Mouse (Mus musculus): Measurements from ENCODE around the gene Ifnar1. TPM values are rescaled to one million over a fixed set of nuclear protein-coding genes. Genes with fewer than 3 reads are reported as not detected.

Ifnar1 gene
- polyA plus RNA-seq (2021; fragmentation: Nextera tagmentation) = 13.3 and 16.0 TPM in 2 replicates
- long read RNA-seq, experiment 1, transcript Ifnar1-205 (2 exons, 2,234 nt) = minor isoform, 7 of 82 reads
- long read RNA-seq, experiment 1, transcript Ifnar1-201 (11 exons, 3,909 nt) = major isoform, 46 of 82 reads
- long read RNA-seq, experiment 1, partial matches to known transcripts = 15 of 82 reads
- long read RNA-seq, experiment 1, other reads (novel, unspliced or antisense) = 10 of 82 reads
- long read RNA-seq, experiment 2, transcript Ifnar1-201 (11 exons, 3,909 nt) = major isoform, 6 of 15 reads
- long read RNA-seq, experiment 2, partial matches to known transcripts = 2 of 15 reads
- long read RNA-seq, experiment 2, other reads (novel, unspliced or antisense) = 4 of 15 reads

GRCm38 (mm10) chr16:91484808-91485700 is at the start of gene Ifnar1:
Gene Ifnar1 (plus strand): TSS chr16:91485238.

GRCm38 (mm10) chr16:91546836-91547741 is 62.1 kb downstream of the Ifnar1 start, which contains the start of gene Ifngr2:
Gene Ifngr2 (plus strand): TSS chr16:91547072.

Other genes starting within 250 kb of the Ifnar1 start
- 55.2 and 63.5 TPM in 2 replicates for gene Olig1, start 215.5 kb upstream of the Ifnar1 start, polyA plus RNA-seq (2021; fragmentation: Nextera tagmentation)
- gene Ifnar2, start 112.5 kb upstream of the Ifnar1 start, polyA plus RNA-seq (2021; fragmentation: Nextera tagmentation) = 50.5 and 56.8 TPM in 2 replicates
- gene Gm21970, start 93.5 kb upstream of the Ifnar1 start, polyA plus RNA-seq (2021; fragmentation: Nextera tagmentation) = not detected in 2 replicates
- 14.0 and 14.8 TPM in 2 replicates for gene Il10rb, start 79.1 kb upstream of the Ifnar1 start, polyA plus RNA-seq (2021; fragmentation: Nextera tagmentation)
- gene Ifngr2, start 61.8 kb downstream of the Ifnar1 start, polyA plus RNA-seq (2021; fragmentation: Nextera tagmentation) = 46.9 and 56.4 TPM in 2 replicates
- 131 and 164 TPM in 2 replicates for gene Tmem50b, start 112.6 kb downstream of the Ifnar1 start, polyA plus RNA-seq (2021; fragmentation: Nextera tagmentation)
- gene Dnajc28, start 133.8 kb downstream of the Ifnar1 start, polyA plus RNA-seq (2021; fragmentation: Nextera tagmentation) = 10.2 and 13.2 TPM in 2 replicates
- gene Gart, start 161.7 kb downstream of the Ifnar1 start, polyA plus RNA-seq (2021; fragmentation: Nextera tagmentation) = 22.1 and 25.3 TPM in 2 replicates
- gene Son, start 162.3 kb downstream of the Ifnar1 start, polyA plus RNA-seq (2021; fragmentation: Nextera tagmentation) = 44.3 and 53.8 TPM in 2 replicates
- 2.9 and 5.4 TPM in 2 replicates for gene Donson, start 203.5 kb downstream of the Ifnar1 start, polyA plus RNA-seq (2021; fragmentation: Nextera tagmentation)
- 140 and 220 TPM in 2 replicates for gene Cryzl1, start 243.7 kb downstream of the Ifnar1 start, polyA plus RNA-seq (2021; fragmentation: Nextera tagmentation)
- gene Itsn1, start 244.0 kb downstream of the Ifnar1 start, polyA plus RNA-seq (2021; fragmentation: Nextera tagmentation) = 13.8 and 18.4 TPM in 2 replicates